Mouse (Mus musculus): ENCODE measurements around the gene Csnk1g2.

Csnk1g2 gene

GRCm38 (mm10) chr10:80622661-80623456, at the start of gene Csnk1g2:
Csnk1g2 (plus strand) TSS chr10:80622838.
- DNase-seq = peak; percentile 64

- DNase-seq = no peak
Measured at GRCm38 (mm10) chr10:80573944-80574343, 48.7 kb upstream of the Csnk1g2 start.

GRCm38 (mm10) chr10:80574896-80575295, 47.7 kb upstream of the Csnk1g2 start:
- peak; percentile 2 for DNase-seq

GRCm38 (mm10) chr10:80575925-80576324, 46.7 kb upstream of the Csnk1g2 start:
- no peak for DNase-seq

GRCm38 (mm10) chr10:80576351-80577194, 46.1 kb upstream of the Csnk1g2 start:
- peak; percentile 65 for DNase-seq

DNA sequence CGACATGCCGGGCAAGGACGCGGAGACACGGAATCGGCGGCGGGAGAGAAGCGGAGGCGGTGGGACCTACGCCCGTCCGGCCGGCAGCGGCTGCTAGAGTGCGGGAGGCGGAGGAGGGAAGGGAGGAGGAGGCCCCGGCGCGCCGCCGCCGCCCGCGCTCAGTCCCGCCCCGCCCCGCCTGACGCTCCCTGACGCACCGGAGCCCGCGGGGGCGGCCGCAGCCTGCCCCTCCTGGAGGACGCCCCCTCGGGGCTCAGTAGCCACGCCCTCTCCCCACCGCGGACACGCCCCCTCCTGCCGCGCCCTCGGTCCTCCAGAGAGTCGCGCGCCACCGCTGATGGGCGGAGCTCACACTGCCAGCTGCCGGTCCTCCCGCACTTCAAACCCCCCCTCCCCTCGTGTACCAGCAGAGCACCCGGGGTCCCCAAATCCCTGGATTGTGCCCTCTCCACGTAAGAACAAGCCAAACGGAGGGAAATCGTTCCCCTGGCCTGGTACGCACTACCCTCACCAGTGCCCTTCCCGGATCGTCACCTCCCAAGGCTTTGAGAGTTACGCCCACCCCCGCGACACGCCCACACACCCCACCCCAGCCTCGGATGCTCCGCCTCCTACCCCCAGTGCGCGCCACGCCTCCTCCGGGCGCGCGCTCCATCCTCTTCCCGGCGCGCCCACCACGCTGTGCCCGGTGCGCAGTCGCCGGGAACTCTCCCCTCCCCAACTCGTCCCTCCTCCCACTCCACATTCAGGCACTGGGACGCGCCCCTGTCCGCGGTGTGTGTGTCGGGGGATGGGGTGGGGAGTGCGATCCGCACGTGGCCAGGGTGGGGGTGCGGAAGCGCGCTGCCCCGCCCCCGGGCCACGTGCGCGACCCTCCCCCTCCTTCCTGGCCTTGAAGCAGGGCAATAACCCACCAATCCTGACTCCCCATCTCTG, 45.2 kb upstream of the Csnk1g2 start, which contains the start of gene Klf16:
Gene Klf16 (minus strand): TSS at position 127 of the 936 bp plus-strand sequence.
- peak; percentile 95 for DNase-seq

DNA sequence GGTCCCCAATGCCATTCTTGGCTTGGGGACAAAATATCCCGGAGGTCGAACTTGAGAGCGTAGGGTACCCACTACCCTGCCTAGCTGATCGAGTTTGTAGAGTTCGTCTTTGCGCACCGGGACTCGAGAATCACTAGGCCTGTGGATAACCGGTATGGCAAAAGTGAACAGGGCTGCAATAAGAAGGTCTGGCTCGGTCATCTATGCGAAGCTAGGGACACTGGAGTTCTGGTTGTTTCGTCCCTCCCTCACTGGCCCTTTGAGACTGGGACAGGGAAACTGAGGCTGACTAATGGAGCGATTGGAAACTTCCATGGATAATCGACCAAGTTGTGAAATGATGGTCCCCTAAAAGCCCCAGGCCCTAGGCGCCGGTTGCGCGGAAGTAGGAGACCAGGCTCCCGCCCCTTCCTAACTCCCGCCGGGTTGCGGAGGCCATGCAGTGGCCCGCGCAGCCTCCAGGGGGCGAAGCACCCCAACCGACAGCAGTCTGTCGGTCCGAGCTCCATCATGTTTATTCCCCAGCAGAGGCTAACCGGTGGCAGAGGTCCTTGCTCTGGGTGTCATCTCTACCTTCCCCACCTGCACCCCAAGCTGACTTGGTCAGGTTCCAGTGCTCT, 44.4 kb upstream of the Csnk1g2 start:
- DNase-seq = peak; percentile 67

- peak; percentile 22 for DNase-seq
Measured at GRCm38 (mm10) chr10:80578911-80579310, 43.7 kb upstream of the Csnk1g2 start.

GRCm38 (mm10) chr10:80583047-80583446, 39.6 kb upstream of the Csnk1g2 start:
- no peak for DNase-seq

DNA sequence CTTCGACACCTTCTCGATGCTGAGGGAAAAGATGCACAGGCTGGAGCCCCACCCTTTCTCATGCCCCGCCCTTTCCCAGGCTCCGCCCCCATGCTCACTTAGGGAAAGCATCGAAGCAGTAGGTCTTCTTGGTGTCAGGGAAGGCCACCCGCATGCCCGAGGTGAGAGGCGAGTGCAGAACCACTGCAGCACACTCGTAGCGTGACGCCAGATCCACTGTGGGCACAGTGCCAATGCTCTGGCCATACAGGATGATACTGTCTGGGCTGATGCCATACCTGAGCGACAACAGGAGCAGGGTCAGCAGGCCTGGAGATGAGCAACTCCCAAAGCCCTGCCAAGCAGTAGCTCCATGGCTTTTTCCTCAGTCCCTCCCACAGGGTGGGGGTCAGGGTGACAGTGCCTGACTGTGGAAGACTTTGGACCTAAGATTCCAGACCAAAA, 38.6 kb upstream of the Csnk1g2 start:
- DNase-seq = no peak

DNA sequence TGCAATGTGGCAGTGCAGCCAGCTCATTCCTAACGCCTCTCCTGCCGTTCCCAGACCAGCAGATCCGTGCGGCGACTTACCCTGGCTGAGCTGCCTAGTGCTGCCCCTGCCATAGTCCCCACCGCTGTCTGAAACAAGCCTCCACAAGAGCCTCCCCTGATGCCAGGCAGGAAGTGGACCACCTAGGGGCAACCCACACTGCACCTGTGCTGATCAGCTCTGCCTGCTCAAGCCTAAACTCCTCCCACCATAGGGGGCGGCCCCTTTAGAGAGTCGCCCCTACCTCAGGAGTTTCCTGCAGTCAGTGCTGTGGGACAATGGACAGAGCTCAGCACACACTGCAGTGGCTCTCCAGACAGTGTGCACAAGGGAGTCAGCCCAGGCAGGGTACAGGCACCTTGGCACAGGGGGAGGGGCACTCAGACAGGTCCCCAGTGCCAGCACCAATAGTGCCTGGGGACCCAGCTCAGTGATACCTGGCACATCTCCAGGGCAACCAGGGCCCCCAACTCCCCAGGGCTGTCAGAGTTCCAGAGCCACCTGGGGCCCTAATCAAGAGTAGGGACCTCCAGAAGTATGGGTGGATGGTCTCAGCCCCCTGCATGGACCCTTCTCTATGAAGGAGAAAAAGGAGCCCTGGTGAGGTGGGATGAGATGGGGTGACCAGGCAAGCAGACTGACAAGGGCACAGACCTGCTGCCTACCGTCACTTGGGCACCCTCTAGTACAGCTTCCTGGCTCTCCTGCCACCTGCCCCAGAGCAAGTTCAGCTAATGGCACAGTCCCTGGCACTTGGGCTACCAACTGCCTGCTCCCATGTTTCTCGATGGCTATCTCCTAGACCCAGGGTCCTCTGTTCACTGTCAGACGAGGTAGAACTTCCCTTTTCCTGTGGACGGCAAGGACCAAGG, 37.7 kb upstream of the Csnk1g2 start:
- DNase-seq = peak; percentile 2

GRCm38 (mm10) chr10:80585581-80585980, 37.1 kb upstream of the Csnk1g2 start:
- DNase-seq = no peak

GRCm38 (mm10) chr10:80586407-80587304, 36.0 kb upstream of the Csnk1g2 start:
- DNase-seq = no peak

GRCm38 (mm10) chr10:80587305-80587657, 35.4 kb upstream of the Csnk1g2 start:
- DNase-seq = no peak

- DNase-seq = no peak
Measured at GRCm38 (mm10) chr10:80589127-80589878, 33.3 kb upstream of the Csnk1g2 start.

DNA sequence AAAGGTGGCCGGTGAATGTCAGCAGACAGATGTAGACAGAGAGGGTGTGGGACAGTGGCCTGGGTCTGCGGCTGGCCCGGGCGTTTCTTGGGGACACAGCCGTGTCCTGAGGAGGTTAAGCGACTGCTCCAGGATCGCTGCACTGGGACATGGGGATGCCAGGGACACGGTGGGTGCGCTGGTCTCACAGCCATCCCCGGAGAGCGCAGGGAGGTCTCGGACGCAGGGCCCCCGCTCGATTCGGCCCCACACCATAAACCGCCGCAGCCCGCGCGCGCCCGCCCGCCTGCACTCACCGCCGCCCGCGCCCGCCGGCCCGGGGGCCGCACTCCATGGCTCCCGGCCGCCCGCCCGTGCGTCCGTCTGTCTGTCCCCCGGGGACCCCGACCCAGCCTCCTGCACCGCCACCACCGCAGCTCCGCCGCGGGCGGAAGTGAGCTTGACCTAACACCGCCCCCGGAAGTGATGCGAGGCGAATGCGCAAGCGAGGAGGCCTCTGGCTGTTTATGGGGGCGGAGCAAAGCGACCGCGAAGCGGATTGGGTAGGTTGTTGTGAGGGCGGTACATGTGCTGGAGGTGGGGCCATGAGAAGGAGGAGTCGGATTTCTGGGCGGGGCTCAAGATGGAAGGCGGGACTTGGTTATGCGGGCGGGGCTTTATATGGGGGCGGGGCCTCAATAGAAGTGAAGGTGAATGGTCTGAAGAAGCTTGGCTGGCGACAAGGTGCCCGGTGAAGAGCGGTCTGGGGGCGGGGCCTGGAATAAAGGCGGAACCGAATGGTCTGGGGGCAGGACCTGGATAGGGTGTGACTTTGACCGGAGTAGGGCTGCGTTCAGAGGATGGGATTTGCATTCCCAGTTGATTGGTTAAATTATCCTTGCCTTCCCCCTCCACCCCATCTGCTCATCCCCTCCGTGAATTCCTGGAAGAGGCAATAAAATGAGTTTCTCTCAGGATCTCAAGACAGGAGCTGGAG, 32.5 kb upstream of the Csnk1g2 start, which contains the start of gene Abhd17a:
Gene Abhd17a (minus strand): TSS at position 463 of the 976 bp plus-strand sequence.
- peak; percentile 91 for DNase-seq

- no peak for DNase-seq
Measured at GRCm38 (mm10) chr10:80596318-80596717, 26.3 kb upstream of the Csnk1g2 start.
